Mouse (Mus musculus) heart, postnatal 25 days (tissue): Measurements from ENCODE around the gene Pamr1. TPM values are rescaled to one million over a fixed set of nuclear protein-coding genes. Genes with fewer than 3 reads are reported as not detected.

Experiments
- DNase-seq: peaks from one replicate; pipeline ENCODE4 v3.0.0; 2022; ENCODE audit warnings: low spot score
- intact Hi-C: fragments of 180-260 bp; cut with DNase I; formaldehyde crosslinking; loops from one replicate; pipeline ENCODE4 v1.15.1; 2025
- total RNA-seq, 2 experiments: library from RNA; stranded (reverse); gene quantifications; 2 replicates each; pipeline ENCODE4 v1.2.3; 2021

Pamr1 gene
- total RNA-seq, 2 experiments from 2014 or later, result 1.9 to 3.3 TPM

DNA sequence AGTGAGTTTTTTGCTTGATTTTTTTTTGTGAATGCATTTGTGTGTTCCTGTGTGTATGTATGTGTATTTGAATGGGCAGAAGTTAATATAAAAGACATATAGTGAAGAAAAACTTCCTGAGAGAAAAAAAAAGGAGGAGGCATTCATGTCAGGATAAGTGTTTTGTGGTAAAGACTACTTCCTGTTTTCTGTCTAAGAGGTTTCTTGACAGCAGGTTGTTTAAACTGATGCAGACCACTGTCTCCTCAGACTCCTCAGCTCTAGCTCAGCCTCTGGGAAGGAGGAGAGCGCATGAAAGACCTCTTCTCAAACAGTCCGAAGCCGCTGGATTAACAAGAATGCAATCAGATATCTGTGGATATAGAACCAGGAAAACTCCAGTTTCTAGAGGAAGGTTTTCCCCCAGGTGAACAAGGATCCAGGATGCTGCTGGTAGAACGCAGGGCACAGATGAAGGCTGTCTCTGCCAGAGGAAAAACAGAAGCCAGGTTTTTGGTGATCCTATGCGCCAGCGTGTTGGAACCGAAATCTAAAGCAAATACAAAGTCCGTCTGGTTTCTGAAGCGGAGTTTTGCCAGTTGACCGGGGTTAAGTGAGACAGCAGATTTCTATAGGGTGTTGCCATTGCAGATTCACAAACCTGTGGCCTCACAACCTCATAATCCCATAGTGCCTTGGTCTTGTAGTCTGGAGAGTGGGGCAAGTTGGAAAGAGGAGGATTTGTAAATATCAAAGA lies 45.8 kb downstream of the Pamr1 start:
- intact Hi-C loops, result no loop called here
- no peak for DNase-seq

DNA sequence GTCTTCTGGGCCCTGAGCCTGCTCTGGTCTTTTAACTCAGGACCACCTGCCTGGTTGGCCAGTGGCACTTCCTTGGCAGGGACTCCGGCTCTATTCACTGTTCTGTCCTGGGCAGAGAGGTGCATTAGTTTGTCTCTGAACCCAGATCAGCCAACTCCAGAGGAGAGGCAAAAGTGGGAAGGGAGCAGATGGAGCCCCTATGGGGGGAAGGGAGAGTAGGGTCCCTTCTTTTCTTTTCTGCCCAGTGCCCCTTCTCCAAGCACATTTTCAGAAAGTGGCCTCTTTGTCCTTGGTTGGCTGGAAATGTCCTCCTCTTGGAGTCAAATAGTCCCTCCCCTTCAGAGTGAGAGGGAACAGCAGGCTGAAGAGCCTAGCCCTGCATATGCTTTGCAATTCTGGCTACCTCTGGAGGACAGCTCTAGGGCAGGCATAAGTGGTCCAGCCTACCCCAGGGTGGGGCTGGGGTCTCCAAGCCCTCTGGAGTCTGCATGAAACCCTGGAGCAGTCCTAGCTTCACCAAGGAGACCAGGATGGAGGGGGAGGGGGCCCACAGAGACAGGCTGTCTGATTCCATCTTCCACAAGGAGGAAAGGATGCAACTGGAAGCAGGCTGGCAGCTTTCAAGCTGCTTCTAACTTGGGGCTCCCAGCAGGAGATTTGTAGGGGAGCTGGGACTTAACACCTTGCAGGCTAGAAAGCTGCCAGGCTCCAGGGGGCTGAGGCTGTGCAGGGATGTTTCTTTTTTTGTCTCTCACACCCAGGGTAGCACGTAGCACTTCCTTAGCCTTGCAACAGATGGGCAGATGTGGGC lies 49.3 kb downstream of the Pamr1 start:
- intact Hi-C loops, result no loop called here
- no peak for DNase-seq

DNA sequence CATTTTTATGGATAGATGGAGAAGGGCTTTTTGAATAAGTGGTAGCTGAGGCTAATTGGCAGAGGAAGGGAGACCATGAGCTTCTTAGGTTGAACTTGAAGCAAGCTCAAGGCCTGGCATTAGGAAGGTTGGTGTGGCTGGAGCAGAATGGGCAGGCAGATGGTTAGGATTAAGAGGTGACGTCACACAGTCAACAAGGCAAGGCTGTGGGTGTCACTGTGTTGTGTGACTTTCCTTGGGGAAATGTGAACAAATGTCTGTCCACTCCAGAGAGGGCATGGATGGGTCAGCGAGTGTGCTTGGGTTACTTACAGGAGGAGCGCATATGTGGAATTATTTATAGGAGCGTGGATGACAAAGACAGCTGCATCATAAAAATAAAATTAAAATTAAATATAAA lies 50.7 kb downstream of the Pamr1 start:
- intact Hi-C loops, result no loop called here
- no peak for DNase-seq

DNA sequence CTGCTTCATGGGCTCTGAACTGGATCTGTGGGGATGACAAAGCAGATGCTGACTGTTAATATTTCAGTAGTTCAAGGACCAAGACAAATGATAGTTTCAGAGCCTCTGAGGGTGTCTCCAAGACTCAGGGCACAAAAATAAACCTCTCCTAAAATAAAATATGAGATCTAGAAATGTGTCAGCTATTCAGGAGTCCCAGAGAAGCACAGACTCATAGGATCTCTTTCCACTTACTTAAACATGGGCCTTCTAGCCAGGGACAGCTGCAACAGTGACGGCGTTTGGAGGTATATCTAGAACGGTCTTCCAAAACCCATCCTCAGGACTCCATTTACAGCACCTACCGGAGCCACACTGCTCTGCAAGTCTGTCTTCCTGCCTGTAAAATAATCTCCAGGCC lies 60.7 kb downstream of the Pamr1 start:
- no peak for DNase-seq
- intact Hi-C loops, result no loop called here

DNA sequence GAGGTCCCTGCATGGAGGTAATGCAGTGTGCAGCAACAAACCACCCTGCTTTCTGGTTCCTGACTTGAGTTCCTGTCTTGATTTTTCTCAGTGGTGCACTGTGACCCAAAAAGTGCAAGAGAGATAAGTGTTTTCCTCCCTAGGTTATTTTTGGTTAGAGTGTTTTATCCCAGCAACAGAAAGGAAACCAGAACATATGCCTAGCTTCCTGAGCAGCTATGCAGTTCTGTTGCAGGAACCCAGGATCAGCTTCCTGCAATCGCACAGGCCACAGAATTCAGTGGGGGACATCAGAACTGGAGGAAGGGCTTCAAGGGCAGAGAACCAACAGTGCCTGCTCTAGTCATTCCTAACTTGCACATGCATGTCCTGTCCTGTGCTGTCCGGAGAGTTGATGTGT lies 66.8 kb downstream of the Pamr1 start:
- DNase-seq, result no peak
- intact Hi-C loops, result no loop called here

DNA sequence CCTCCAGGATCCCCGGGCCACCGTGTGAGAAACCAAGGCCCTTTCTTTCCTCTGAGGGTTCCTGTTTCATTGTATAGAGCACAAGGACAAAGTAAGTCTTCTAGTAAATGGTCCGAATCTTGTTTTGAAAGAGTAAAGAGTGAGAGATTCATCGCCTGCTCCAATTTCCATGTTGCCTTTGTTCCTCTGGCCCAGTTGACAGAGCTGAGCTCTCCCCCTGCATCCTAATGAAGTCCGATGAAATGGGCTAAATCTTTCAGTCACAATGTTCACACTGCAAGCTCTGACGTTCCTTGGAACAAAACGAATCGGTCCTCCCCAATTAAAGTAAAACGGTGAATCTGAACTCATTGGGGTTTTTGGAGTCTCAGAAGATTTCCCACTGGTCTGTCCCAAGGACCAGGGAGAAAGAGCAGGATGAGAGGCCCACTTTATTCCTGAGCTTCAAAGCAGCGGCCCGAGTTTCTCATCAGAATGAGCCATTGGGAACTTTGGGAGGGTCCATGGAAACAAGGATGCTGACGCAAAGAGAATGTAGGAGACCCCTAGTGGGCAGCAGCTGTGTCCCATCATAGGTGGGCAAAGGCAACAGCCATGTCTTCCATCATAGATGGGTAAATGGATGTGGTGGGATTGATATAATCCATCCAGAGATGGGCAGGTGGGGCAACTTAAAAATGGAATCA lies 71.1 kb downstream of the Pamr1 start:
- intact Hi-C loops, result no loop called here
- no peak for DNase-seq

DNA sequence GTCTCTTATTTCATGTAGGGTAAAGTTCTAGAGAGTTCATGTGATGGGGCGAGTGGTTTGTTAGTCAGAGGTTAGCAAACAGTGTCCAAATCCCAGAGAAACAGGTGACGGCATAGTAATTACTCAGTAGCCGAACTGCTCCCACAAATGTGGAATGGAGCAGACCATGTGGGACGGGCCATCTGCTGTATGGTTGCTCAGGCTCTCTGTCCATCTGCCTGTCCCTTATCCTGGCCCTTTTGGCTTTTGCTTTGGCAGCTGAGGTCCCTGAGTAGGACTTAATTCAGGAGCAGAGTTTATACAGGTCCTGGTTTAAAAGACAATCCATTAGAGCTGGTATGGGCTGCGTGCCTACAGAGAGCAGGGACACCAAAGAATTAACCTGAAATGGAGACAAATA lies 72.4 kb downstream of the Pamr1 start:
- no peak for DNase-seq
- intact Hi-C loops, result no loop called here

DNA sequence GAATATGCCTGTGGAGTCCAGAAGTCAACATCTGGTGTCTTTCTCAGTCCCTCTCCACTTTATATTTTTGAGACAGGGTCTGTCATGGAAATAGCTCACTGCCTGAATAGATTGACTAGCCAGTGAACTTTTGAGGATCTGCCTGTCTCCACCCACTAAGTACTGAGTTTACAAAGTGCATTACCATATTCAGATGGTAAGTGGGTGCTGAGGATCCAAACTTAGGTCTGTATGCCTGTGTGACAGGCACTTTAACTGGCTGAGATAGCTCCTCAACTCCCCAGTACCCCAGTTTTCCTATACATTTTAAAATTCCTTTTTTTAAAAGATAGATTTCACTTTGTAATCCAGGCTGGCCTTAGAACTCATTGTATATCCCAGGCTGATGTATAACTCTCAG lies 73.1 kb downstream of the Pamr1 start:
- DNase-seq, result no peak
- intact Hi-C loops, result no loop called here

DNA sequence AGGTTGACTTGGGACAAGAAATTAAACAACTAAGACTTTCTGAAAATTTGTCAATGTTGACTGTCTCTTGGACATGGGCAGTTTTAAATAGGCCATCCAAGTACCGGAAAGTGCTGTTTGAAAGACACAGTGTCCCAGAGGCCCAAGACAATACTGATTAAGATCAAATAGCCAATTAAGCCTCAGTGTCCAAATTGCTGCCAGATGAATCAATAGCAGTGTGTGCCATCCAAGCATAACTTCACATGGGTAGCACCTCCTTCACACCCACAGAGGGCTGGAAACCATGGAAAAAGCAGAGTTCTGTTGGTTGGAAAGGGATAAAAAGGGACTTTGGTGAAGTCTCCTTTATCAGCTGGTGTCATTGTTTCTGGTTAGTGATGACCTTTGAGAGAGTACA lies 74.7 kb downstream of the Pamr1 start:
- intact Hi-C loops, result no loop called here
- DNase-seq, result no peak

DNA sequence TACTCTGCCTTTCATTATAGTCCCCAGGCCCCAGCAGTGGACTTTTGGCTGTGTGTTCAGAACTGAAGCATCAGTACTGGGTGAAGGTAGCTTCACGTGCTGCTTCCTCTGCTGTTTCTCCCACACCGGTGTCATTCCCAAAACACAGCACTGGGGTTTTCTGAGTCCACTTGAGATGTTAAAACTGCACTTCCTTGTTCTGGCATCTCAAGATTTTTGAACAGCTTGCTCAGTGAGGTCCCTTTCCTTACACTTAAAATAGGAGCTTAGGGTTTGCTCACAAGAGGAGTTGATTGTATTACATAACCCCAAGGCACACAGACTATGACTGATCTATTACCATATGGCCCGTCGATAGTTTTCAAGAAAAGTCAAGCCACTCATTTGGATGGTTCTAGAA lies 82.5 kb downstream of the Pamr1 start:
- intact Hi-C loops, result no loop called here
- DNase-seq, result no peak

DNA sequence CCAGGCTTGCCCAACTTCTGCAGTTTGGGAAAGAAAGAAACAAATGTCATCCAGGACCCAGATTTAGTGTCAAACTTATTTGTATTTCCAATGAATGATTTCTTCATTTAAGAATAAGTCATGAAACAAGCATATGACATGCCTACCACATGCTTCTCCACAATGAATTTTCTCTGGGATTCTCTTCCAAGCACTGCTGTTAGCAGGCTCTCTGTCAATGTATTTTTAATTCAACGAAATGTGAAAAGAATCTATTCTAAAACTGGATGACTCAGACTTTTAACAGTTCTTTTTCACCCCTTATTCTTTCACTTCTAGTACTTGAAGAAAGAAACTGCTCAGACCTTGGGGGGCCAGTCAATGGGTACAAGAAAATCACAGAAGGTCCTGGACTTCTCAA lies 84.2 kb downstream of the Pamr1 start:
- no peak for DNase-seq
- intact Hi-C loops, result no loop called here

DNA sequence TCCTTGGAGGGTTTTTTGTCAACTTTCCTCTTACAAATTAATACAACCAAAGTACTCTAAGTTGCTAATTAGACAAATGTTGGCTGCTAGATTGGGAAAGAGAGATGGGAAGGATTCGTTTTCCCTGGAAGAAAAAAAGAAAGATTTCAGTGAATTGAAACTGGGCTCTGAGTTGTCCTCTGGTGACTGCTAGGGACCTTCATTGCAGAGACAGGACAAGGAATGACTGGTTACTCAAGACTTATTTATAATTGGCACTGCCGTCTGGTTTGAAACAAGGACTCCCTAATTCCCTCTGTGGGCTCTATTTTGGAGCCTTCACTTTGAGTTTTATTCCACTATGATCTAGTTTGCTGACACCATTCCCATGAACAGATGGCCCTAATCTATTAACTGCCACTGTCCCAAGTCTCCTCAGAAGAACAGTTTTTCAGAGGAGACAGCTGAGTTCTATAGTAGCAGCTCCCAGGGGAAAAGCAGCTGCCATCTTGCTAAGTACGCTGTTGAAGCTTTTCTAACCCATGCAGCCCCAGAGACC lies 85.8 kb downstream of the Pamr1 start:
- no peak for DNase-seq

DNA sequence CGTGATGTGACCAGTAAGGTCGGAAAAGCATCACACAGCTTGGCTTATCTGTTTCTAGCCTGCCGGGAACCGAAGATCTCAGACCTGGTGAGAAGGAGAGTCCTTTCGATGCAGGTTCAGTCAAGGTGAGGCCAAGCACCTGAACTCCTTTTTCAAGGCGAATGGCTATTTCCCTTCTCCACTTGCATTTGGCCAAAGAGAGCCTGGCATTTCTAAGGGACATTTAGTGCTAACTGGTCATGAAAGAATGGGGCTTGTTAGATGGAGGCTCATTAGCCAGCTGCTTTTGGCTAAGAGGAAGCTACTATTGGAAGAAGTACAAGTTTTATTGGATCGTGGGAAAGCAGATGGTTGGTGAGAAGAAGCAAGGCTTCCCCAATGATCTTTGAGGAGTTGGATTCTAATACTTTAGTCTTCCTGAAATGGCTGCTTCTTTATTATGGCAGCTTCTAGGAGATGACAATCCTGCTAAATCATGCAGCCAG lies 86.3 kb downstream of the Pamr1 start:
- intact Hi-C loops, result no loop called here
- no peak for DNase-seq

More for the DNA sequence above, 85.8 kb downstream of the Pamr1 start:
- intact Hi-C loops, result no loop called here

DNA sequence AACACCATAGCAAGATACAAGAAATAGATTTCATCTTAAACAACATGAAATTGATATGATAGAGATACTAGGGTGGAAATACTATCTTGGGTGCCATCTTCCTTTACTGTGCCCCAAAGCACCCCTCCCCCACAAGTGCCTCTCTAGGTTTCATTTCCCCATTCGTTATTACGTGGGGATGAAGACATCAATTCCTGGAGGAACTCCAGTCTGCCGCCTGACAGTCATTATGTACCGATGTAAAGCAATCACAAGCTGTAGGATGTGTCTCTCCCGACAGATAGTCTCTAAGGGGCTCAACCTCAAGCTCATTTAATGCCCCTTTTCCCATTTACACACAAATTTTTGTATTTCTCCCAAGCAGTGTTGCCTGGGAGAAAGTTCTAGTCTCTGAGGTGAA lies 88.3 kb downstream of the Pamr1 start:
- DNase-seq, result no peak
- intact Hi-C loops, result no loop called here

DNA sequence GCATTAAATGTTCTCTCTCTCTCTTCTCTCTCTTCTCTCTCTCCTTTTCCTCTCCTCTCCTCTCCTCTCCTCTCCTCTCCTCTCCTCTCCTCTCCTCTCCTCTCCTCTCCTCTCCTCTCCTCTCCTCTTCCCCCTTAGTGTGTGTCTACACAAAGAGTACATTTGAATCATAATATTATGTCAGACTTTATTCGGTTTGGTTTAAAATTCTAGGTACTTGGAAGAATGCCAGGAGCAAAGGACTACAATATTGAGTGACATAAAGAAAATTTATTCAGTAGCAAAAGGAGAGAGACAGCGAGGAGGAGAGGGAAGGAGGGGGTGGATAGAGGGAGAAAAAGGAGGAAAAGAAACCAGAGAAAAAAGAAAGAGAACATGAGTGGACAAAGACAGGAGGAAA lies 88.9 kb downstream of the Pamr1 start:
- intact Hi-C loops, result no loop called here
- DNase-seq, result no peak

DNA sequence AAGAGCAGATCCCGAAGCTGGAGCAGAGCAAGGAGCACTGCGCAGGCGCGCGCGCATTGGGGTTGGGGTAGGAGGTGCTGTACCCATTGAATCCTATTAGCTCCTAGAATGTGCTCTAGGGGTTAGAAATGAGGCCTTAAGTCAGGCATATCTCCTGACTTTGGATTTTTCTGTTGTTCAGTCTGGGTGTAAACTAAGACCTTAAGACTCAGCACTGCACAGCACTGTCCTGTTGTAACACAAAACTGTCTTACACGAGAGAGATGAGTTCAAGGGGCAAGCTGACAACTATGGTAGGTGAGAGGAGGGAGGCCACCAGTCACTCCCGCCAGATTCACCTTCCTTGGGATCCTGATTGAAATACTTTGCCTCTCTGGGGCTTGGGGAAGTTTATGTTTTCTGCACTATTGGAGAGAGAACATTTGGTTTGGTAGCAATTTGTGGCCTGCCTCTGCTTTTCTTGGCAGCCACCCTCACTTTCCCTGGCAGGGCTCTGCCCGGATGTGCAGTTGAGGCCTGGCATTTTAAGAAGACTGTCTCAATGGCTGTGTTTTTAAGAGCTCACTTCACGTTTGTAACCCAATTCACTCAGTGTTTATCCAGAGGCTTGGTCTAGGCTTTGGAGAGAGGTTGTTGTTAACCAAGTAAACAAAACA lies 99.2 kb downstream of the Pamr1 start:
- intact Hi-C loops, result no loop called here
- no peak for DNase-seq

DNA sequence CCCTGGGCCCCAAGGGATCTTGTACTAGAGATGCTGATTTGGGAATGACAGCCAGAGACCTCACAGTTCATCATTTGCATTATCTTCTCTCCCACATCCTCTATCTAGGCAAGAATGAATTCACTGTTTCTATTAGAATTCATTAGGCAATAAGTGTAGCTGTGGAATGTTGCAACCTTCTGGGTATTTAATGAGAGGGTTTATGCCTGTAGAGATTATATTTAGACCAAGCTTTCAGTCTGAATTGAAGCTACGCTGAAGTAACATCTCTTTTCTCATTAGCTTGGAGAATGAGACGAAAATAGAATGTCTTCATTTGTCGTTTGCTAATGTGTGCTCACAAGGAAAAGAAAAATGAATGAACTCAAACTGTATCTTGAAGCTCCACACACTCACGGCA lies 100.5 kb downstream of the Pamr1 start:
- DNase-seq, result no peak
- intact Hi-C loops, result no loop called here

DNA sequence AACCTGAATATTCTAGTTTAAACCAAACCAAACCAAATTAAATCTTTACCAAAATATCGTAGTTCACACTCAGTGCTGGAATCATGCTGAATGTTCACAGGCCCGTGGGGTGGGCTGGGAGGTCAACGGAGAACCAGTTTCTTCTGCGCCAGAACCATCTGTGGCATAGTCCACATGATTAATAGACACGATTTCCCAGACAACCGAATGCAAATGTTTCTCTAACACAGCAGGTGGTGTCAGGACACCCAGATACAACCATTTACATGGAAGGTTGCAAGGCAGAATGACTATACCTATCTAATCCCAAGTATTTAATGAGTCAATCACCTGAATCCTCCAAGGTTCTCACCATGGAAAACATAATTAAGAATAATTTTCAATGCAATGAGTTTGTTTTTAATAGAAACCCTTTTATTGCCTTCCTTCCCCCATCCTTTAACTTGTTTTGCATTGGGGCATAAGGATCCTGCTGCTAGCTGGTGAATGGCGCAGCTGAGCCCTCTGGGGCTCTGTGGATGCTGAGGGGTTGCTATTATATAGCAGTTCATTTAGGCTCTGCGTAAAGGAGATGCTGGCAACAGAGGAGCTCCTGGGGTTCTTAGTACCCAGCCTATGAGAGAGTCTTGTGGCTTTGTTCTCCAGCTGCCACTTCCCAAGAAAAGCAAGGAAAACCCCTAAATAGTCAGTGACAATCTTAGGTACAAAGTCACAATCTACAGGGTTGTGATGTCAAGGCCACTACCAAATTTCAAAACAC lies 106.3 kb downstream of the Pamr1 start:
- intact Hi-C loops, result no loop called here
- DNase-seq, result no peak

DNA sequence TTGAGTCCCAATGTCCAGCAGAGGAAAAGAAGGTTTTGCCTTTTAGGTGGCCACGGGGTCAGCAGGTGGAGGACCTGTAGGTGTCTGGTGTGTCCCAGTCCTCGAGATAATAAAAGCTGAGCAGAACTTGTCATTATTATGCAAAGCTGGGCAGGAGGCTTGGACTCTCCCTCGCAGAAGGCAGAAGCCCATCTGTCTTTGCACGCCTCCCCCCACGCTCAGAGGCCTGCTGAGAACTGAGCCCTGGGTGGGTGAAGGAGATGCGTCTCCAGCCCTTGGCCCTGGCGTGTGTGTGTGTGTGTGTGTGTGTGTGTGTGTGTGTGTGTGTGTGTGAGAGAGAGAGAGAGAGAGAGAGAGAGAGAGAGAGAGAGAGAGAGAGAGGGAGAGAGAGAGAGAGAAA lies 107.9 kb downstream of the Pamr1 start:
- intact Hi-C loops, result no loop called here
- DNase-seq, result no peak
